Mouse (Mus musculus): ENCODE results near the gene Mgst3. TPM values are rescaled to one million over a fixed set of nuclear protein-coding genes. Genes with fewer than 3 reads are reported as not detected.
"Not testable (repeated sequence)": the region's sequence is repeated elsewhere in the genome, so short reads cannot be mapped to it uniquely, and the experiment has no call there.

Mgst3 gene
- total RNA-seq, 2 experiments from 2014 or later: 29.3 to 31.7 TPM

- no peak for DNase-seq (ENCODE audit: low spot score in 2 of 2)
Observed at GRCm38 (mm10) chr1:167363322-167363721, 30.3 kb downstream of the Mgst3 start.

GRCm38 (mm10) chr1:167362819-167363218 lies 30.8 kb downstream of the Mgst3 start:
- DNase-seq (ENCODE audit: low spot score in 2 of 2): no peak

DNA sequence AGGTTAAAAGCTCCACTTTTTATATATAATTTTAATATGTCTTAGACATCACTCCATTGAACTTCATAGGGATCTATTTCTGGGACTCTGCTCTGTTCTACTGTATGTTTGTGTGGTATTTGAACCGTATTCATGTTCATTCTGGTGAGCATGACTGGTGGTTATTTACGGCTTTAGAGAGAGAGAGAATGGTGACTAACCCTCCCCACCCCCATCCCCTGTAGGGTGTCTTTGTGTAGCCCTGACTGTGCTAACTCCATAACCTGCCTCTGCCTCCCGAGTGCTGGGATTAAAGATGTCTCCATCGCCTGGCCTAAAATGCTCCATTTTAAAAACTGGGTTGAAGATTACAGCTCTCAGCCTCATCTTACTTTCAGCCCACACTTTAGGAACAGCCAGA lies 33.4 kb downstream of the Mgst3 start:
- no peak for DNase-seq (ENCODE audit: low spot score in 2 of 2)

- DNase-seq (ENCODE audit: low spot score in 2 of 2): no peak
Observed at GRCm38 (mm10) chr1:167358731-167359130, 34.9 kb downstream of the Mgst3 start.

GRCm38 (mm10) chr1:167357387-167357786 lies 36.3 kb downstream of the Mgst3 start:
- DNase-seq (ENCODE audit: low spot score in 2 of 2): no peak

DNA sequence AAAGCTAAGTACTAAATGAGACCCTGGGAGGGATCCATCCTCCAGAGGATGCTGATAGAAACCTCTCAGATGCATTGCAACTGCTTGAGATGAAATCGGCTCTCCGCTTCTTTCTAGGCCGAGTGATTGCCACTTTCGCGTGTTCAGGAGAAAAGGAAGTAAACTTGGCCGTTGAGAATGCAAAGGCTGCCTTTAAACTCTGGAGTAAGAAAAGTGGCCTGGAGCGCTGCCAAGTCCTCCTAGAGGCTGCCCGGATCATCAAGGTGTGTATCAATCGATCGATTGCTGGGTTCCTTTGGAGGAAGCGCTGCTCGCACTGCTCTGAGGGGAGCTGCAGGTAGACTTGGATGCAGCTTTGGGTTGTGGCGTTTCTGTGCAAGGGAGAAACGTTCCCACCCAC lies 41.2 kb downstream of the Mgst3 start:
- no peak for DNase-seq (ENCODE audit: low spot score in 2 of 2)

- no peak for DNase-seq (ENCODE audit: low spot score in 2 of 2)
Observed at GRCm38 (mm10) chr1:167350597-167351415, 42.8 kb downstream of the Mgst3 start.

DNA sequence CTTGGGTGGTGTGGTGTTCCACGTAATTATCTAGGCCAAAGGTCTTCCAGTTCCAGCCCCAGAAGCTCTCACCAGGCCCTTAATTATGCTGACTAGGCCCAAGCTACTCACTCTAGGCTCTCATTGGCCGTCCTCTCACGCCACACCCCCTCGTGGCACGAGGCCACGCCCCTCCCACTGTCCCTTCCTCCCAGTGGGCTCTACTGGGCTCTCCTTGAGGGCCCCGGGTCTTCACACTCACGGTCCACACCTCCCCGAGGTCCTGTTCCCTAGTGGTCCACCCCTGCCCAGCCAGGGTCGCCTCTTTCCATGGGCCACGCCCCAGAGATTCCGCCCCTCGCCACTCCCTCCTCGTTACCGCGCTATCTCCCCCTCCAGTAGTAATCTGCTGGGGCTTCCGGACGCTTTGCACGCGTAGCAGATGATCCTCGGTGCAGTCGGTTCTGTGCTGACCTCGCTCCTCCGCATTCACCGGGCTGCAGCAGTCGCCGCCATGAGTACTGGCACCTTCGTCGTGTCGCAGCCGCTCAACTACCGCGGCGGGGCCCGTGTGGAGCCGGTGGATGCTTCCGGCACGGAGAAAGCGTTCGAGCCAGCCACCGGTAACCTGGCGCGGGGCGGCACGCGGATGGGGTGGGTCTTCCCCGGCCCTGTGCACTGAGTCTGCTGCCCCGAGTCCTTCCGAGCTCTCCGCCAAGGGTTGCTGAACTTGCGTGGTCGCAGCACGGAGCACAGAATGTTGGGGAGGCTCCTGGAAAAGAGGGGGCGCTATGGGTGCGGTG lies 43.6 kb downstream of the Mgst3 start, which contains the start of gene Aldh9a1:
Aldh9a1 (plus strand) TSS at position 177 of the 782 bp plus-strand sequence.
- peak; percentile 88 for DNase-seq (ENCODE audit: low spot score in 2 of 2)

DNA sequence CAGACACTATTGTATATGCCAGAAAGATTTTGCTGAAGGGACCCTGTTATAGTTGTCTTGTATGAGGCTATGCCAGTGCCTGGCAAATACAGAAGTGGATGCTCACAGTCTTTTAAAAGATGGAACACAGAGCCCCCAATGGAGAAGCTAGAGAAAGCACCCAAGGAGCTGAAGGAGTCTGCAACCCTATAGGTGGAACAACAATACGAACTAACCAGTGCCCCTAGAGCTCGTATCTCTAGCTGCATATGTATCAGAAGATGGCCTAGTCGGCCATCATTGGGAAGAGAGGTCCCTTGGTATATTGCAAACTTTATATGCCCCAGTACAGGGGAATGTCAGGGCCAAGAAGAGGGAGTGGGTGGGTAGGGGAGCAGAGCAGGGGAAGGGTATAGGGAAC lies 44.4 kb downstream of the Mgst3 start:
- not testable (repeated sequence) for DNase-seq (ENCODE audit: low spot score in 2 of 2)

- DNase-seq (ENCODE audit: low spot score in 2 of 2): not testable (repeated sequence)
Observed at GRCm38 (mm10) chr1:167345994-167346520, 47.6 kb downstream of the Mgst3 start.

DNA sequence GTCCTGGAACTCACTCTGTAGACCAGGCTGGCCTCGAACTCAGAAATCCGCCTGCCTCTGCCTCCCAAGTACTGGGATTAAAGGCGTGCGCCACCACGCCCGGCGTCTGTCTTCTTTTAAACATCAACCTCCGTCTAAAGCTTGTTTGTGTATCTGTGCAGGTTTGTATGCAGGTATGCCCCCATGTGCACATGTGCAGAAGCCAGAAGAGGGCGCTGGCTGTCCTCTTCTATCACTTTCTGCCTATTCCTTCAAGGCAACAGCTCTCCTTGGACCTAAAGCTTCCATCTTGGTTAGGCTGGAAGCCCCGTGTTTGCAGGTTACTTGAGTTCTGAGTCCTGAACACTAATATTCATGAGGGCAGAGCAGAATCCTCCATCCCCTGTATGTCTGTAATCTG lies 50.8 kb downstream of the Mgst3 start:
- DNase-seq (ENCODE audit: low spot score in 2 of 2): no peak

DNA sequence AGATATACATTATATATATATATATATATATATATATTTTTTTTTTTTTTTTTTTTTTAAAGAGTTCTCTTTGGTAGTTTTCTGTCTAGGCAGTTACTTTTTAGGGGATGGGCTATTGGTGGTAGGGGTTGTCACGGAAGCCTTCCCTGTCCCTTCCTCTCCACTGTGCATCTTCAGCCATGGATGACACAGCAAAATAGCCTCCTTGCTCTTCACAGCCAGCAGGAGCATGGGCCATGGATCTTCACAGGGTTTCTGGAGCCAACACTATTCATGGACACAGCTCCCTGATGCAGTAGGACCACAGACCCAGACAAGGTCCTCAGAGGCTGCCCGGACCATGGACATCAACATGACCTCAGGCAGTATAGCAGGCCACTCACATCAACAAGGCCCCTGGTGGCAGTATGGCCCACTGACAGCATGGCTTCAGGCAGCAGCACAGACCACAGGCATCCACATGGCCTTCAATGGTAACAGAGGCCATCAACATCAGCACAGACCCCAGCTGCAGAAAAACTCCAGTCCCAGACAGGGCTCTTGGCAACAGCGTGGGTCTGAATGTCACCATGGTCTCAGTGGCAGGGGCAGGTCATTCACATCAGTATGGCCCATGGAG lies 52.6 kb downstream of the Mgst3 start:
- no peak for DNase-seq (ENCODE audit: low spot score in 2 of 2)

- no peak for DNase-seq (ENCODE audit: low spot score in 2 of 2)
Observed at GRCm38 (mm10) chr1:167340111-167340787, 53.4 kb downstream of the Mgst3 start.

DNA sequence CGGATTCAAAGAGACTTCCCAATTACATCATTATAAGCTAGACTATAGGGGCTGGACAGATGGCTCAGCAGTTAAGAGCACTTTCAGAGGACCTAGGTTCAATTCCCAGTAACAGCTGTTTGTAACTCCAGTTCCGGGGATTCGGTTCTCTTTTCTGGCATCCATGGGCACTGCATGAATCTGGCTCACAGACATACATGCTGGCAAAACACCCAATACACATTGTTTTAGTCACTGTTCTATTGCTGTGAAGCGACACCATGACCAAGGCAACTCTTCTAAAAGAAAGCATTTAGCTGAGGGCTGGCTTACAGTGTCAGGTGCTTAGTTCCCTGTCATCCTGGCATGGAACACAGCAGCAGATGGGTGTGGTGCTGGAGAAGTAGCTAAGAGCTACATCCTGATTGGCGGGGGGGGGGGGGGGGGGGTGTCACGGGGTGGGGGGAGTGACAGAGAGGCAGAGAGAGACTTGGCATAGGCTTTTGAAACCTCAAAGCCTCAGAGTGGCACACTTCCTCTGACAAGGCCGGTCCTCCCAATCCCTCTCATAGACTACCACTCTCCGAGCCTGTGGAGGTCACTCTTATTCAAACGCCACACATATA lies 54.4 kb downstream of the Mgst3 start:
- DNase-seq (ENCODE audit: low spot score in 2 of 2): no peak

- peak; percentile 69 to 81 for DNase-seq (ENCODE audit: low spot score in 2 of 2)
Observed at GRCm38 (mm10) chr1:167337463-167338095, 56.1 kb downstream of the Mgst3 start.

DNA sequence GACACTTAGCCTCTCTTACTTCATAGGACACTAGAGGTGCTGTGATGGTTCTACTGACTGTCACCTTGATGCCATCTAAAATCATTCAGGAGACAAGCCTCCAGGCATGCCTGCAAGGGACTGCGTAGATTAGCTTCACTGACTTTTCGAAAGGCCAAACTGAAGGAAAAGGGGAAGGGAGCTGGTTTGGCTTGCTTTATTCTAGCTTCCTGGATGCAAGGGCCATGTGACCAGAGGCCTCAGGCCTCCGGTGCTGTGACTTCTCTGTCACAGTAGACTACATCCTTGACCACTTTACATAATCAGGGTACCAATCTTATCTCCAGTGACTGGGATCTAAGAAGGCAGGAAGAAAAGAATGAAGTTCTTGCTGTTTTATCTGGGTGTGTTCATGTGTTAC lies 57.2 kb downstream of the Mgst3 start:
- DNase-seq (ENCODE audit: low spot score in 2 of 2): no peak

DNA sequence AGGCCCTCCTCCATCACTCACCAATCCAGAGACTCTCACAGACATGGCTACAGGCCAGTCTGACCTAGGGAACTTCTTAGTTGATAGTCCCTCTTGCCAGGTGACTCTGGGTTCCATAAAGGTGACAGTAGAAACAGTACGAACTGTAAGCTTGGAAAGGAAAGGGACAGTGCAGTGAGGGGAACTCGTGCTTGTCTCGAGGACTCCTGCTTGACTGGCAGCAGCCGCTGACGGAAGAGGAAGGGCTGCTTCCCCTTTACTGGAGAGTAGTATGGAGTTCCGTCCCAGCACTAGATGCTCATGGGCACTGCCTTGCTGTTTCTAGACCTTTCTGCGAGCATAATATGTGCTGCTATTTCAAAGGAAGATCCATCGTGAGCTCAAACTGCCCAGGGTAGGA lies 62.5 kb downstream of the Mgst3 start:
- no peak for DNase-seq (ENCODE audit: low spot score in 2 of 2)

- DNase-seq (ENCODE audit: low spot score in 2 of 2): no peak
Observed at GRCm38 (mm10) chr1:167328776-167329175, 64.9 kb downstream of the Mgst3 start.
